Mouse (Mus musculus) embryonic fibroblast, embryonic 13.5 days (primary cell): ENCODE data around the gene Shd.

ENCODE experiments used
- CTCF ChIP-seq: IDR thresholded peaks from 2 replicates; pipeline ENCODE4 v1.5.1; 2011; ENCODE audit warnings: mild to moderate bottlenecking, control low read depth, low read length, moderate library complexity, borderline replicate concordance; ENCODE audit not compliant: insufficient read depth
- POLR2A ChIP-seq: IDR thresholded peaks from 2 replicates; pipeline ENCODE4 v1.6.1; 2011; ENCODE audit warnings: low read depth, mild to moderate bottlenecking, control low read depth, low read length, moderate library complexity

DNA sequence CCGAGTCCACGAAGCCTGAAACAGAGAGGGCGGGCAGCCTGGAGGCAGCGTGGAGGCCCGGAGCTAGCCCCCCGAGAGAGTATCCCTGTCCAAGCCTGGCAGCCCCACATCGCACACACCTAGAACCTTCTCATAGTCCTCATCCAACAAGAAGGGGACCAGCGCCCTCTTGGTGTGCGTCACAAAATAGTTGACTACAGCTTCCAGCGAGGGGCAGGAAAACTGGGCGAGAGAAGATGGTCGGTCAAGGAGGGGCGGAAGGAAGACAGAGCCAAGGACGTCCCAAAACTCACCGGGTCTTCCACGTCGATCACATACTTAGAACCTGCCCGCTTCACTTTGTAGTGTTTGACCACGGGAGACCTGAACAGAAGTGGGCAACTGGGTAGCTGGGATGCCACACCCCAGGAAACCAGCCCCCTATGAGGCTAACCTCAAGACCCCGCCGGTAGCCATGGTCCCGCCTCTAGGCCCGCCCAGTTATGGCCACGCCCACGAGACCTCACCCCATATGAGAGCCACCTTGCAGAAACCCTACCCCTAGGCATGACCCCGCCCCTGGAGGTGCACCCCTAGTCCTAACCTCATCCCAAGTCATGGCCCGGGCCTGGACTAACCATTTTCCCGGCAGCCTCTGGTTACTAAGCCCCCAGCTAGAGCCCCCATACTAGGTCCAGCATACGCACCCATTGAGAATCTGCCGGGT lies 29.7 kb downstream of the Shd start:
- TF ChIP-seq CTCF (no peak), POLR2A (no peak)
